Mouse (Mus musculus) CD4-positive, CD25-positive, alpha-beta regulatory T cell, adult 4 months (primary cell): ENCODE results near the gene Erbb3. TPM values are rescaled to one million over a fixed set of nuclear protein-coding genes. Genes with fewer than 3 reads are reported as not detected.
"Not testable (repeated sequence)": the region's sequence is repeated elsewhere in the genome, so short reads cannot be mapped to it uniquely, and the experiment has no call there.

ENCODE experiments used
- ATAC-seq: one replicate; pipeline ENCODE4 v1.8.0; 2017
- polyA plus RNA-seq, 2 experiments: library from polyadenylated mRNA; unstranded; fragments of 100-300 nt; shearing (Covaris generic); gene quantifications; one replicate each; pipeline ENCODE4 v1.2.1; 2017

Erbb3 gene
- polyA plus RNA-seq, 2 experiments from 2014 or later = 6.6 to 9.3 TPM

DNA sequence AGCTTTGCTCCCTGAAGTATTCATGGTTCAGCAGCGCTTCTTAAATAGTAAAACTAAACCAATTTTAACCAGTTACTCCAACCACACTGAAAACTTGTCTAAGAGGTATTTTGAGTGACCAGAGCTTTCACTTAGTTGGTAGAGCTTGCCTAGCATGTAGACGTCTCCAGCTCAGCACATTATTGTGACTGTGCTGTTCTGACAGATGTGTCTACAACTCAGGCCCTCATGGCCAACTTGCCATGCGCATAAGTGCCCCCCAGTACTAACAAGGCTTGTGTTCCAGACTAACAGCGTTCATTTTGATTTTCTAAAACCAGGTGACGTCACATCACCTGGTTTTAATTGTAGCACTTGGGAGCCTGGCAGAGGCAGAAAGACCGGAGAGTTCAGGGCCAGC lies 32.5 kb downstream of the Erbb3 start:
- ATAC-seq = no peak

DNA sequence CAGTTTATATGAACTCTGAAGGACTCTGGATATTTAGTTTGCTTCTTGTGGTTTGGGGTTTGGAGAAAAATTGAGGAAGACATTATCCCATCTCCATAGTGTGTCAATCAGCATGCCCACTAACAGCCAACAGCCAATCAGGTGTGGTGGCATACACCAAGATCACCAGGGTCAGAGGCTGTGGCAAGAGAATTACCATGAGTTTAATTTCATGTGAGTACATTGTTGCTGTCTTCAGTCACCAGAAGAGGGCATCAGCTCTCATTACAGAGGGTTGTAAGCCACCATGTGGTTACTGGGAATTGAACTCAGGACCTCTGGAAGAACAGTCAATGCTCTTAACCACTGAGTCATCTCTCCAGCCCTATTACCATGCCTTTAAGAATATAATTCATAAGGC lies 33.2 kb downstream of the Erbb3 start:
- no peak for ATAC-seq

GRCm38 (mm10) chr10:128555567-128555966 lies 33.9 kb downstream of the Erbb3 start:
- not testable (repeated sequence) for ATAC-seq

- not testable (repeated sequence) for ATAC-seq
Observed at GRCm38 (mm10) chr10:128550144-128550823, 39.2 kb downstream of the Erbb3 start.

DNA sequence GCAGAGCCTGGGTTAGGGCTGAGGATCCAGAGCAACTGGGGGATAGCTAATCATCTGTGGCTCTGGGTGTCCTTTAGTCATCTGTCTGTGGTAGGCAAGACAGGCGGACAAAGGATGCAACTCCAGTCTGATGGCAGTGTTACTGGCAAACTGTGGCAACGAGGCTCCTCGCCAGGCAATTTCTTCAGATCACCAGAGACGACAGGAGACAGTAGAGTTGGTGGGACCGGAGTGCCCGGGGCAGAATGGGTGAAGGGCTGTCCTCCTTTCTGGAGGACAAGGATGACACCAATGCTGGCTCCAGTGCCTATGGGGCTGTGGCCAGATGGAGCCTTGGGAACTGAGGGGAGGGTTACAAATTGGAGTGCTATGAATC lies 39.8 kb downstream of the Erbb3 start:
- ATAC-seq = not testable (repeated sequence)

DNA sequence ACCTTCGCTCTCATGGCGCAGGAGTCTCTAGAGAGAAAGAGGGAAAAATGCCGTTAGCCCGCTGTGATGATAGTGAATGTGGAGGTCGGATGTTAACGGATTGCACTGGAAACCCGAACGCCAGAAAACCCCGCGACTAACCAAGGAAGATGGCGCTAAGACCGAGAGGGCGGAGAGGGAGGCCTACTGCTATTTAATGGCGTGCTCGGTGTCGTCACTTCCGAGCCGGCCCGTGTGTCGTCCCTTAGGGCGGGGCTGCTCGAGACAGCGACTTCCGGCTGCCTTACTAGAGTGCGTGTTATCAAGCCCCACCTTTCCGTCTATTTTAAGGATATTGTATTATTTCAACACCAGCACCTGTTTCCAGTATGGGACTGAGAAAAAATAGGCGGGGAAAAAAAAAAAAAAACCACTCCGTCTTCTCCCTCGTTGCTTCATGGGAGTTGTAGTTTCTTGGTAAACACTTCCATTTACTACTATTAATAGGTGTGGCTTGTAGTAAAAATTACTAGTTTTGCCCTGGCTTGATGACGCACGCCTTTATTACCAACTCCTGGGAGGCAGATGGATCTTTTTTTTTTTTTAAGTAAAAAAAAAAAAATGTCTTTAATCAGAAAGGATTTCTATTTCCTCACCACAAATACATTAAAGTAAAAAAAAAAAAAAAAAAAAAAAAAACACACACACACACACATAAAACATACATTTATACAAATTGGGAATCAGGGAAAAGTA lies 40.3 kb downstream of the Erbb3 start, which contains the start of gene Rpl41:
Gene Rpl41, minus strand, starts transcription at position 359 of the 735 bp plus-strand sequence.
- ATAC-seq = peak; percentile 78

GRCm38 (mm10) chr10:128548051-128548791 lies 41.2 kb downstream of the Erbb3 start:
- not testable (repeated sequence) for ATAC-seq

DNA sequence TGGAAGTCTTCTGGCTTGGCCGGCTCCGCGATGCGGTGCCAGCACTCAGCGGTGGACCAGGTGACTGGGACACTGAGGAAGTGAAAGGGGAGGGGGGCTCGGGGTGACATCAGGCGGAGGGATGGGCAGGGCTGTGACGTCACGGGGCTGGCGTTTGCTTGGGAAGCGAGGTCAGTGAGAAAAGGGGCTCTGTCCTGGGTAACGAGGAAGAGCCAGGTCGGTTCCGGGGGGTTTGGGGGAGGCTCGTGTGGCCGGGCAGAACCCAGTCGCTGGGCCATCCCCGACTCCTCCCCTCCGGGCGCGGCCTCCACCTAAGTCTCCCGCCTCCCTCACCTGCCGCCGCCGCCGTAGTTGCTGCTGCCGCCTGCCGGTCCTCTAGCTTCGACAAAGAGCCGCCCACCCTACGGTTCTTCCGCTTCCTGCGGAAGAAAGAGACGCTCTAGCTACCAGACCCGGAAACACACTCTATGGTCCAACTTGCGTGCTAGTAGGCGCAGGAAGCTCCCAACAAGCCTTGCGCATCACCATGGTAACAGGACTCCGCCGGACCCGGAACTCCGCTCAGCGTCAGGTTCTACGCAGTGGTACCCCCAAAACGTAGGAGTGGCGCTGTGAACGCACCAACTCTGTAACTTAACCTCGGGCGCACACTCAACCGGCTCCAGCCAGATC lies 42.0 kb downstream of the Erbb3 start, which contains the start of gene Zc3h10:
Gene Zc3h10, minus strand, starts transcription at position 414 of the 672 bp plus-strand sequence.
- peak; percentile 73 for ATAC-seq

DNA sequence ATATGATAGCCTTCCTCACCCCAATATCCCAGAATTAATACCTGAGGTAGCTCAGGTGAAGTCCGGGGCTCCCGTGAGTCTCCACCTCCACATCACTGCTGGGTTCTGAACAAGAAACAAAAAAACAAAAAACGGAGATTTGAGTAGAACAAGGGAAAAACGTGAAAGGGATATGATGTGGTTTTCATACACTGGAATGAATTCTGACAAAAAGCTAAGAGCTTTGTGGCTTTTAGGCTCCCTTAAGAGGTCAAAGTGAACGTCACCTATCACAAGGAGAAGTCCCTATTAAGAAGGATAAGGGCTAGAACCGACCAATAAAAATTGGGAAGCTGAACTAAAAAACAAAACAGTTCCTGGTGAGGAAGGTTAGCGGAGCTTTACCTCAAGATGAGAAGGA lies 42.7 kb downstream of the Erbb3 start:
- ATAC-seq = no peak

- no peak for ATAC-seq
Observed at GRCm38 (mm10) chr10:128546361-128546760, 43.1 kb downstream of the Erbb3 start.

- ATAC-seq = no peak
Observed at GRCm38 (mm10) chr10:128545570-128545898, 43.9 kb downstream of the Erbb3 start.

DNA sequence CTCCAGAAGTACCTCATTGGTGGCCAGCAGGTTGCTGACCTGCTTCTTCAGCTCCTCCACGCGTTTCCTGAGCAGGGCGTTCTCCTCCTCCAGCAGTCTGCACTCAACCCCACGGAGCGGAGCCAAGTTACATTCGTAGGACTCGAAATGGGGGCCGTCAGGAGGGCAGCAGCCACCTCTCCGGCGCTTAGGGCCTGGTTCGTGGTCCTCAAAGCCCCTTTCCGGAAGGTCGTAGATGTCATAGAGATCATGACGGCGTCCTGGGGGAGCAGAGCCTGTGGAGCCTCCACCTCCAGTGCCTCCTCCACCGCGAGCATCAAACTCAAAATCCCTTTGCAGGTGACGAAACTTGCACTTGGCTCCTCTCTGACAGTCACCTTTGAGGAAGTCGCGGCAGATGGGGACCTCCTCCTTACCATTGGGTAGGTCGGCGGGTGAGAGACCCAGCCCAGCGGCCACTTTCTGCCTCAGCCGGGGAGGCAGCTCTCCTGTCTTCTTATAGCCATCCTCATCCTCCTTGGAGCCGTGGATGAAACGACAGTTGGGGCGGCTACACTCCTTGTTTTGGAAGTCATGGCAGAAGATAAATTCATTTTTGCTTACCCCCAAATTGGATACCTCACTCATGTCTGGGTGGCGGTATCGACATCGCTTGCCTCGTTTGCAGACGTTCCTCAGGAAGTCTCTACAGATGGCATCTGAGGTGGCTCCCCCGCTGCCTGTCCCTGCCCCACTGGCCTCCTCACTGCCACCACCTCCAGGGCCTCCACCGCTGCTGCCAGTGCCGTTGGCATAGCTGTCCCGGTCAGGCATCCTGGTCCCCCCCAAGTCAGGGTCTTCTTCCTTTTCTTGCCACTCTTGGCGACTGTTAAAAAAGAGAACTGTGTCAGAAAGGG lies 44.5 kb downstream of the Erbb3 start:
- ATAC-seq = no peak

GRCm38 (mm10) chr10:128544151-128544657 lies 45.2 kb downstream of the Erbb3 start:
- ATAC-seq = no peak

- ATAC-seq = no peak
Observed at GRCm38 (mm10) chr10:128543100-128543499, 46.4 kb downstream of the Erbb3 start.

GRCm38 (mm10) chr10:128538340-128538870 lies 51.0 kb downstream of the Erbb3 start:
- no peak for ATAC-seq

- ATAC-seq = peak; percentile 99
Observed at GRCm38 (mm10) chr10:128536266-128536940, 53.0 kb downstream of the Erbb3 start.

DNA sequence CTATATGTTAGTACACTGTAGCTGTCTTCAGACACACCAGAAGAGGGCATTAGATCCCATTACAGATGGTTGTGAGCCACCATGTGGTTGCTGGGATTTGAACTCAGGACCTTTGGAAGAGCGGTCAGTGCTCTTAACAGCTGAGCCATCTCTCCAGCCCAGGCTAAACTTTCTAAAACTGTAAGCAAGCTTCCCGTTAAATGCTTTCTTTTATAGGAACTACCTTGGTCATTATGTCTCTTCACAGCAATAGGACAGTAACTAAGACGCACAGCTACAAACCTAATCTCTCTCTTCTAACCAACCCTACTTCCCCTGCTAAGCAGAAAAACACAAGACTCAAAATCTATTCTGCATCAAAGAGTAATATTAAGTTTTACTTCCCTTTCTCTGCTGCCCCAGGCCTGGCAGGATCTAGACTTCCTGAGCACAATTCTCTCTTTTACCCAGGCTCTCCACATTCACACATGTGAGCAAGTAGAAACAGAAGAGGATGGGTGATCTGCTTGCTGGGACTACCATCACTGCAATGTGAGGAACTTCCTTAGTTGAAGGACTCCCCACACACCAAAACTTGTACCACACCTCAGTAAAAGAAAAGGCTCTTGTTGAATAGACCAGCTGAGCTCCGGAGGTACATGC lies 53.7 kb downstream of the Erbb3 start:
- peak; percentile 47 for ATAC-seq

DNA sequence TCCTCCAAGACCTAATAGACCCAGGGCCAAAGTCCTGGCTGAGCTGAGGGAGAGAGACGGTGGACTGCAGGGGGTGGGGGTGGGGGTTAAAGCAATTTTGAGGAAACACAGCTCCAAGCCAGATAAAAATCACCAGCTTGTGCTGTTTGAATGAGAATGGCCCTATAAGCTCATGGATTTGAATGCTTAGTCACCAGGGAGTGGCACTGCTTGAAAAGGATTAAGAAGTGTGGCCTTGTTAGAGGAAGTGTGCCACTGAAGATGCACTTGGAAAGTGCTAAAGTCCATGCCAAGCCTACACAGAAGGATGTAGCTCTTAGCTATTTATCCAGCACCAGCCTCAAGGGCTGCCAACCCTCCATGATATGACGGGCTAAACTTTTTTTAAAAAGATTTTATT lies 54.2 kb downstream of the Erbb3 start:
- ATAC-seq = no peak

DNA sequence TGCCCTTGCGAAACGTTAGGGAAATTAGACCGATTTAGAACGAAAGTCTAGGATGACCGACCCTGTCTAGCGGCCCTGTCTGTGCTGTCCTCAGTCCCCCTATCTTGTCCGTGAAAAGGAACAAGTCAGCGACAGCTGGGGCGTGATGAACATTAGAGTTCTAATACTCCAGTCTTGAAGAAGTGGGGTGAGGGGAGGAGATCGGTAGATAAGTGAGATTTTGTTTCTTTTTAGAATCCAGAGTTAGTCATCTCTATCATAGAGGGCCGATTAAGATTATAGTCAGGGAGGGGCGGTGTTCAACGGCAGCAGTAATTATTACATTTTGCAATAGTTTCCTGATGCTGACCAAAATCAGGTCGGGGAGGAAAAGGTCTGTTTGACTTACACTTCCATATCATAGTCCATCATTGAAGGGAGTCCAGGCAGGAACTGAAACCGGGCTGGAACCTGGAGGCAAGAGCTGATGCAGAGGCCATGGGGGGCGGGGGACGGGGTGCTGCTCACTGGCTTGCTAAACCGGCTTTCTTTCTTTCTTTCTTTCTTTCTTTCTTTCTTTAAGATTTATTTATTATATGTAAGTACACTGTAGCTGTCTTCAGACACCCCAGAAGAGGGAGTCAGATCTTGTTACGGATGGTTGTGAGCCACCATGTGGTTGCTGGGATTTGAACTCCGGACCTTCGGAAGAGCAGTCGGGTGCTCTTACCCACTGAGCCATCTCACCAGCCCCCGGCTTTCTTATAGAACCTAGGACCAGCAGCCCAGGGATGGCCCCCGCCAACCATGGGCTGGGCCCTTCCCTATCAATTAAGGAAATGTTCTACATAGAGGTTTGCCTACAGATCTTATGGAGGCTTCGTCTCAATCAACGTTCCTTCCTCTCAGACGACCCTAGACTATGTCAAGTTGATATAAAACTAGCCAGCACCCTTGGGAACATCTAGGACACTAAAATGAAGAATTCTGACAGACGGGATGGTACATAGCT lies 62.8 kb downstream of the Erbb3 start:
- ATAC-seq = peak; percentile 16
